Mouse (Mus musculus): ENCODE data around the gene Armh2. TPM values are rescaled to one million over a fixed set of nuclear protein-coding genes. Genes with fewer than 3 reads are reported as not detected.

The Armh2 gene
- total RNA-seq (2021) = not detected
- long read RNA-seq, experiment 1 = 0 reads
- long read RNA-seq, experiment 2 = 0 reads

GRCm38 (mm10) chr13:24741028-24741427, at the start of gene Armh2:
Gene Armh2, plus strand, starts transcription at chr13:24741232.
- DNase-seq (ENCODE audit: low spot score in 2 of 2) = no peak

GRCm38 (mm10) chr13:24693312-24693711, 47.7 kb upstream of the Armh2 start:
- DNase-seq (ENCODE audit: low spot score in 2 of 2) = no peak

- DNase-seq (ENCODE audit: low spot score in 2 of 2) = no peak
These were observed 42.3 kb upstream of the Armh2 start for GRCm38 (mm10) chr13:24698746-24699145.

DNA sequence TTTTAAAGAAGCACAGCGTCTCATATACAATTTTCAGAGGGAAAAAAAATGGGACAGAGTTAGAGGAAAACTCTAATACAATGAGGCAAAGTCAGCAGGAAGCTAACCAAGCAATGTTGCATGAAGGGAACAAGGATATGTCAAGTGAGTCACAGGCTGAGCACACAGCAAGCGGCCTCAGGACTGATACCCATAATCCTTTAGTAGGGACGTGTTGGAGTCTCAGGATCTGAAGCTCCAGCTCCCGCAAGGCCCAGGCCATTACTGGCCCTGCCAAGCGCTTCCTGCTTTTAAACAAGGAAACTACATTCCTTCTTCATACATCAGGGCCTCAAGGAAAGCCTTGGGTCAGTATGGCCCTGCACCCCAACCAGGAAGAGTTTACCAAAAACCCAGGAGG, 38.9 kb upstream of the Armh2 start:
- no peak for DNase-seq (ENCODE audit: low spot score in 2 of 2)

GRCm38 (mm10) chr13:24709656-24710396, 31.2 kb upstream of the Armh2 start:
- DNase-seq (ENCODE audit: low spot score in 2 of 2) = no peak

GRCm38 (mm10) chr13:24710968-24711367, 30.1 kb upstream of the Armh2 start:
- no peak for DNase-seq (ENCODE audit: low spot score in 2 of 2)

- no peak for DNase-seq (ENCODE audit: low spot score in 2 of 2)
These were observed 28.4 kb upstream of the Armh2 start for GRCm38 (mm10) chr13:24712581-24713130.

DNA sequence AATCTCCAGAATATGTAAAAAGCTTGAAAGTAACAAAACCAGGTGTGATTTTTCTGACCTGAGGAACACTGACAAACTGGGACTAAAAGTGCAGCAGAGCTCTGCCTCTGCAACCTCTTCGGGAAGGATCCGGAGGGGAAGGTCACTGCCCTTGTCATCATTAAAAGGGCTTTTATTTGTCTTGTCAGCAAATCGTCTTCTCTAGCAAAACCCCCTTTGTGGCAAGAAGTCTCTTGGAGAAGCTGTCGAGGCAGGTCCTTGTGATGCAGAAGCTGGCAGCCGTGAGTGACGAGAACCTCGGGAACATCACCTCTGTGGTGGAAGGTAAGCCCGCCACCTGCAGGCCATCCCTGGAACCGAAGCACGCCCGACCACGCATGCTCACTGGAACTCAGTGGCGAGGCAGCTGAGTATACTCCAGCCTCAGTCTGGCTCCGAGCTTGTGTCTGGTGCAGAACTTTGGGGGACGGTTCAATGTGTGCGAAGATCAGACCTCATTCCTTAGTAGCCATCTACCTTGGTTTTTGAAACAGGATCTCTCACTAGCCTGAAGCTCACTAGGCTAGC, 27.5 kb upstream of the Armh2 start:
- peak; percentile 79 to 82 for DNase-seq (ENCODE audit: low spot score in 2 of 2)

- no peak for DNase-seq (ENCODE audit: low spot score in 2 of 2)
These were observed 26.6 kb upstream of the Armh2 start for GRCm38 (mm10) chr13:24714360-24714885.

DNA sequence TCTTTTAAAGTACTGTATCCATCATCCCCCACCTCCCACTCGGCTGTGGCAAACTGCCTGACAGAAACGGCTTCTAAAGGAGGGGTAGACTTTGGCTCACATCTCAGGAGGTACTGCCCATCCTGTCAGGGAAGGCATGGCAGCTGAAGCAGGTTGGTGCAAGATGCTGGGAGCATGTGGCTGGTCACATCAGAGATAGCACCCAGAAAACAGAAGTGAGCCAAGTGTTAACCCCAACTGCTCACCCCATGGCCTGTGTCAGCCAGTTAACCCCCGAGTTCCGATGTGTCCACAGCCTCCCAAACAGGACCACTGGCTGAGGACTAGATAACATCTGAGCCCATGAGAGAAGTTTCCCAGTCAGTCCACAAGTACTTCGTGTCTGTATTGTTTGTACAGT, 25.4 kb upstream of the Armh2 start:
- no peak for DNase-seq (ENCODE audit: low spot score in 2 of 2)

GRCm38 (mm10) chr13:24716441-24716840, 24.6 kb upstream of the Armh2 start:
- DNase-seq (ENCODE audit: low spot score in 2 of 2) = no peak

- DNase-seq (ENCODE audit: low spot score in 2 of 2) = no peak
These were observed 23.4 kb upstream of the Armh2 start for GRCm38 (mm10) chr13:24717677-24718076.

DNA sequence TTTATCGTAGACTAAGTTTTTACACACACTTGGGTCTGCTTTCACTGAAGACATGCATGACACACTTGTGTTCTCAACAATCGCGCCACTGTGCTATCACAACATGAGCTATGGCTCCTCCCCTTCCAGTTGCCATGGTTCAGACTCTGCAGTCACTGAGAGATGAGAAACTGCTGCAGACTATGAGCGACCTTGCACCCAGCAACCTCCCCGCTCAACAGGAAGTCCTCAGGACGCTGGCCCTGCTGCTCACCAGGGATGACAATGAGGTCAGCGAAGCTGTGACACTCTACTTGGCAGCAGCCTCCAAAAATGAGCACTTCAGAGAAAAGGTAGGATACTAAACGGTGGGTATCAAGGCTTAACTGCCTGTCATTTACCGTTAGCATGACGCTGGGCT, 19.5 kb upstream of the Armh2 start:
- peak in 1 of 2 experiments; percentile 14 for DNase-seq (ENCODE audit: low spot score in 2 of 2)

- DNase-seq (ENCODE audit: low spot score in 2 of 2) = no peak
These were observed 17.2 kb upstream of the Armh2 start for GRCm38 (mm10) chr13:24723699-24724394.

GRCm38 (mm10) chr13:24724395-24724759, 16.7 kb upstream of the Armh2 start:
- no peak for DNase-seq (ENCODE audit: low spot score in 2 of 2)

GRCm38 (mm10) chr13:24729128-24729527, 11.9 kb upstream of the Armh2 start:
- no peak for DNase-seq (ENCODE audit: low spot score in 2 of 2)

- no peak for DNase-seq (ENCODE audit: low spot score in 2 of 2)
These were observed 6.5 kb upstream of the Armh2 start for GRCm38 (mm10) chr13:24734502-24734901.

DNA sequence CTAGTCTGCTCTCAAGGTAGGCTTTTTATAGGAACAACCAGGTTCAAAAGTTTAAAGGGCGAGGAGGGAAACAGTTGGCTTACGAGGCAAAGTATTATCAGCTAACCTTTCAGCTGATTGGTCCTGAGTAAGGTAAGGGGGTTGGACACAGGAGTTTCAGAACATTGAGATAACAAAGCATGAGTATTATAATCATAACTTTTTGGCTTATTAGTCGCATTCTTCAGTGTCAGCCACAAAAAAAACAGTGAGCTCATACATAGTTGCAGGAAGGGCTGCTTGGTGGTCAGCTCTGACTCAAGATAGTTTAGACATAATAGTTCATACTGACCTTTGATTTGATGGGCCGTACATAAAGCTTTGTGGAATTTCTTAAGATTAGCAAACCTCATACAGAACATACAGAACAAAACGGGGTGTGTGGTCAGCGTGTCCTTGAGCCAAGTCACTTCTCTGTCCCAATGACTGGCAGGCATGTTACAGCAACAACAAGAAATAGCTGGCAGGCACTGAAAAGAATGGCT, 5.4 kb upstream of the Armh2 start:
- DNase-seq (ENCODE audit: low spot score in 2 of 2) = no peak

GRCm38 (mm10) chr13:24747823-24748222, 6.8 kb downstream of the Armh2 start:
- no peak for DNase-seq (ENCODE audit: low spot score in 2 of 2)

DNA sequence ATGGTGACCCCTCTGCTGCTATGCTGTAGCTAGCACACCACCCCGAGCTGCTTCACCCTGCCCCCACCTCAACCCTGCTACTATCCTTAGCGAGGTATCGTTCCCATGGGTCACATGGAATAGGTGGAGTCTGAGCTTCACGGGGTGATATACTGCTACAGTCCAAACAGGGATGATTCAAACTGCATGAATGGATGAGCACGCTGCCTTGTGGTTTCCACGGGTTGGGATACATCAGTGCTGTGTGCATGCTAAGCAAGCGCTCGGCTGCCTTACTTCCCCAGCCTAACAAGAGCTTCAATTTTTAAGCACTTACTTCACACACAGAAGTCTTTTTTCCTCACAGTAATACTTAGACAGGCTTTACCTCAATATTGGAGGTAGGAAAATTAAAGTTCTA, 9.8 kb downstream of the Armh2 start:
- no peak for DNase-seq (ENCODE audit: low spot score in 2 of 2)

GRCm38 (mm10) chr13:24751396-24751795, 10.4 kb downstream of the Armh2 start:
- no peak for DNase-seq (ENCODE audit: low spot score in 2 of 2)

- DNase-seq (ENCODE audit: low spot score in 2 of 2) = no peak
These were observed 15.7 kb downstream of the Armh2 start for GRCm38 (mm10) chr13:24756756-24757155.
